Mouse (Mus musculus): ENCODE results near the gene Slc35a3. TPM values are rescaled to one million over a fixed set of nuclear protein-coding genes. Genes with fewer than 3 reads are reported as not detected.
A peak's percentile ranks its signal among the peaks of the same experiment; 100 is the strongest.
"Not testable (repeated sequence)": the region's sequence is repeated elsewhere in the genome, so short reads cannot be mapped to it uniquely, and the experiment has no call there.

Gene Slc35a3
- 21.5 and 22.3 TPM in 2 replicates for polyA plus RNA-seq (2015; fragmentation: Nextera tagmentation; extraction: Ambion mirVana)

DNA sequence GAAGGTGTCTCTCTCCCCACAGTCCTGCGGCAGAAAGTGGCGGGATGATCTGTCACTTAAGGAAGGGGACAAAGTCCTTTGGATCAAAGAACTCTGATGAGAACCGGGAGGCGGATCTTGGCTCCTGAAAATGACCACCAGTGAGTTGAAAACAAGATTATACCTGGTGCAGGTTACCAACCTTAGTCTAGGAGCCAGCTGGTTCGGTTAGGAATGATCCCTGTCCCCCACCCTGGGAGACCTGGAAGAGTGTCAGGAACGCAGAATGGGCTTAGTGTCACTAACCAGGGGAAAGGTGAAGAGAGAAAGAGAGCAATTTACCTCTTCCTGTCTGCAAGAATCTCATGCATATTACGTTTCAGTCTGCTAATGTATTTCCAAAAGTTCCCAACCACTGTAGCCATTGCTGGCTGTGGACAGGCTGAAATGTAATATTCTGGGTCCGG is at the start of gene Slc35a3:
TSS of gene Slc35a3 (minus strand) at position 396 of the 446 bp plus-strand sequence.
- H3K9me3 ChIP-seq = no peaks in the 10 kb centered on the region
- WGBS = 2% methylated on average over 8 of the region's 8 CpGs
- peak within 1 kb of the TSS; percentile 91 for H3K27ac ChIP-seq
- ATAC-seq (ENCODE audit: insufficient read depth, low FRiP score, low read depth) = 0 out of 2 replicates have a peak, but pooled peaks have one; percentile 5
- peaks cover 8% of the 10 kb centered on the region; the same call in 1 of the 2 replicates for H3K4me1 ChIP-seq
- peak within 1 kb of the TSS; percentile 83 for H3K9ac ChIP-seq
- peak within 1 kb of the TSS; percentile 78 for H3K4me3 ChIP-seq (replicated peaks)
- no peaks in the 10 kb centered on the region for H3K36me3 ChIP-seq
- H3K27me3 ChIP-seq (replicated peaks) = no peaks in the 10 kb centered on the region
- H3K4me2 ChIP-seq = peak within 1 kb of the TSS; percentile 67

DNA sequence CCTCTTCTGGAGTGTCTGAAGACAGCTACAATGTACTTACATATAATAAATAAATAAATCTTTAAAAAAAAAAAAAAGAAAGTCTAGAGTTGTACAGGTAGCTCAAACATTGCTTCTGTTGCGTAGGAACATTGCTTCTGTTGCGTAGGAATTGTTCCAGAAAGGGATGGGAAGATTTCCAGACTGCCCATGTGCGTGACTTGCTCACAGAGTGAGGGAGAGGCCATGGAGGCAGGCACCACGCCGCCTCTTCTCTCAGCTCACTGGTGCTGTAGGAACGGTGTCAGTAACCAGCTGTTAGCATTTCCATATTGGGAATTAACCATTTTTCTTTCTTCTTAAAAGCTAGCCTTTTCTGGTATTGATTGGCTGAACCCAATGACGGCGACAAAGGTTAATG is 40.2 kb upstream of the Slc35a3 start:
- WGBS = 86% methylated on average over 8 of the region's 8 CpGs
- no peak overlapping the region for H3K4me3 ChIP-seq (replicated peaks)
- H3K27me3 ChIP-seq (replicated peaks) = no peaks in the 10 kb centered on the region
- 0 out of 2 replicates have a peak, but pooled peaks cover 19% of the 10 kb centered on the region for H3K36me3 ChIP-seq
- H3K9ac ChIP-seq = no peak overlapping the region
- no peak overlapping the region for H3K4me2 ChIP-seq
- no peak for ATAC-seq (ENCODE audit: insufficient read depth, low FRiP score, low read depth)
- H3K27ac ChIP-seq = no peak overlapping the region
- no peaks in the 10 kb centered on the region for H3K9me3 ChIP-seq
- no peaks in the 10 kb centered on the region for H3K4me1 ChIP-seq

DNA sequence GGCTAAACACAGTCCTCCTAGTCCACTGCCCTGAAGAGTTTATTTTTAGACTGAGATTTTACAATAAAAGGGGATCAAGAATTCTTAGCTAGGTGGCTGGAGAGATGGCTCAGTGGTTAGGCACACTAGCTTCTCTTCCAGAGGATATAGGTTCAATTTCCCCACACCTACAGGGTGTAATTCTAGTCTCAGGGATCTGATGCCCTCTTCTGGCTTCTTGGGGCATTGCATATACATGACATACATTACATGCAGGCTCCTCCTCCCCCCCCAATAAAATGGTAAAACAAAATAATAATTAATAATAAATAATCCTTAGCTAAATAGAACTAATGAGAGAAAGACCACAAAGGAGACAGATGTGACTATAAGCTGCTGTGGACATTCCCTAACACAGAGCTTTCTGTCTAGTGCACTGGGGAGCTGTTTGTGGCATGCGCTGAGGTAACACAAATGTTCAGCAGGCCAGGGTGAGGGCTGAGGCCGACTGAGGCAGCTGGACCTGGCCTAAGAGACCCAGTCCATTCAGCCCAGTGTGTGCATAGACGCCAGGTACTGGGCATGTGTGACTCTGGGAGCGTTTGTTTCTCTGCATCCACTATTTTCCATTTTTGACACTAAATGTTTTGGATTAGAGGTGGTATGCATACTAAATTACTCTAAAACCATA is 38.7 kb upstream of the Slc35a3 start:
- no peak overlapping the region for H3K9ac ChIP-seq
- H3K27ac ChIP-seq = no peak overlapping the region
- ATAC-seq (ENCODE audit: insufficient read depth, low FRiP score, low read depth) = no peak
- 82% methylated on average over 4 of the region's 4 CpGs for WGBS
- H3K4me2 ChIP-seq = no peak overlapping the region
- H3K4me1 ChIP-seq = no peaks in the 10 kb centered on the region
- 0 out of 2 replicates have a peak, but pooled peaks cover 11% of the 10 kb centered on the region for H3K36me3 ChIP-seq
- H3K27me3 ChIP-seq (replicated peaks) = no peaks in the 10 kb centered on the region
- no peaks in the 10 kb centered on the region for H3K9me3 ChIP-seq
- H3K4me3 ChIP-seq (replicated peaks) = no peak overlapping the region

DNA sequence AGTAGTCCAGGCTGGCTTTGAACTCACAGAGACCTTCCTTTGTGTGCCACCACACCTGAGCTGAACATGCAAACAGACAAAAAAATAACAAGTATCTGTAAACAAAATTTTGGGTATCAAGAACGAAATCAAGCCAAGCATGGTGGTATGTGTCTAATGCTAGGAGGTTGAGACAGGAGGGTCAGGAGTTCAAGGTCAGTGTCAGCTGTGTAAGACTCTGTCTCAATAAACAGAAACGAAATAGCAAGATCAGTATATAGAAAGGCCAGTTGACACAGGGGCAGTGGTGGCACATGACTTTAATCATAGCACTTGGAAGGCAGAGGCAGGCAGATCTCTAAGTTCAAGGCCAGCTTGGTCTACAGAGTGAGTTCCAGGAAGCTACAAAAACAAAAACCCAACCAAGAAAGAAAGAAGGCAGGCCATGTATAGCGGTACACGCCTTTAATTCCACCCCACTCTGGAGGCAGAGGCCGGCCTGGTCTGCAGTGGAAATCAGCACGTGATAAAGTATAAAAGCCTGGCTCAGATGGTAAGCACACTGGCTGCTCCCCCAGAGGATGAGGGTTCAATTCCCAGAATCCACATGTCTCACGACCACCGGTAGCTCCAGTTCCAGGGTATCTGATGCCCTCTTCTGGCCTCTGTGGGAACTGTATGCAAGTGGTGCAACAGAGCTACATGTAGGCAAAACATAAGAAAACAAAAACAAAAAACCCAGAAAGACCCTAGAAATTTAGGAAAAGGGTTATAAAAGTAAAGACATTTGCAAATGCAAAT is 36.0 kb upstream of the Slc35a3 start:
- Histone ChIP-seq H3K4me2 (no peak overlapping the region), H3K9ac (no peak overlapping the region), H3K36me3 (0 out of 2 replicates have a peak, but pooled peaks cover 11% of the 10 kb centered on the region), H3K4me3 (replicated peaks) (no peak overlapping the region), H3K9me3 (no peaks in the 10 kb centered on the region), H3K27ac (no peak overlapping the region), H3K4me1 (no peaks in the 10 kb centered on the region), H3K27me3 (replicated peaks) (no peaks in the 10 kb centered on the region)
- 57% methylated on average over 8 of the region's 8 CpGs for WGBS
- ATAC-seq (ENCODE audit: insufficient read depth, low FRiP score, low read depth) = no peak

DNA sequence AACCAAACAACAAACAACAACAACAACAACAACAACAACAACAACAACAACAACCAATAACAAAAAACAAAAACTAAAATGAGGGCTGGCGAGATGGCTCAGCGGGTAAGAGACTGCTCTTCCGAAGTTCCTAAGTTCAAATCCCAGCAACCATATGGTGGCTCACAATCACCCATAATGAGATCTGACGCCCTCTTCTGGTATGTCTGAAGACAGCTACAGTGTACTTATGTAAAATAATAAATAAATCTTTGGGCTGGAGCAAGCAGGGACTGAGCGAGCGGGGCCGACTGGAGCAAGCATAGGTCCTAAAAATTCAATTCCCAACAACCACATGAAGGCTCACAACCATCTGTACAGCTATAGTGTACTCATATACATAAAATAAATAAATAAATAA is 35.0 kb upstream of the Slc35a3 start:
- ATAC-seq (ENCODE audit: insufficient read depth, low FRiP score, low read depth) = not testable (repeated sequence)

DNA sequence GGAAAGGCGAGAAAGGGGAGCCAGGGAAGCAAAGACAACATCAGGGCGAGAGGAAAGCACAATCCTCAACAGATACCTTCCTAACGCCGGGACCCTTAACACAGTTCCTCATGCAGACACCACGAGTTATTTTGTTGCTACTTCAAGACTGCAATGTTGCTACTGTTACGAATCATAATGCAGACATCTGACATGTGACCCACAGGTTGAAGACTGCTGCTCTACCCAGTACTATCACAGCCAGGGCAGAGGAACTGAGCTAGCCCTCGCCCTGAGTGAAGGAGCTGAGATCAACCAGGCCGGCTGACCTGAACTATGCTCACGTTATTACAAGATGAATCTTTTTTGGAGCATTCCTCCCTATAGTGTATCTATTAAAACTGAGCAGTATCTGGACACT is 28.3 kb upstream of the Slc35a3 start:
- Histone ChIP-seq H3K4me2 (no peak overlapping the region), H3K9ac (no peak overlapping the region), H3K27me3 (replicated peaks) (no peaks in the 10 kb centered on the region), H3K27ac (no peak overlapping the region), H3K4me1 (no peaks in the 10 kb centered on the region), H3K9me3 (no peaks in the 10 kb centered on the region), H3K36me3 (no peaks in the 10 kb centered on the region), H3K4me3 (replicated peaks) (no peak overlapping the region)
- WGBS = 73% methylated on average over 9 of the region's 9 CpGs
- ATAC-seq (ENCODE audit: insufficient read depth, low FRiP score, low read depth) = no peak; the same call in 1 of the 2 replicates

More for the DNA sequence above, 35.0 kb upstream of the Slc35a3 start:
- WGBS = 92% methylated on average over 7 of the region's 7 CpGs
- H3K27ac ChIP-seq; H3K4me1 ChIP-seq; H3K9ac ChIP-seq; H3K4me3 ChIP-seq (replicated peaks); H3K27me3 ChIP-seq (replicated peaks); H3K4me2 ChIP-seq; H3K9me3 ChIP-seq; H3K36me3 ChIP-seq: not testable (repeated sequence)

DNA sequence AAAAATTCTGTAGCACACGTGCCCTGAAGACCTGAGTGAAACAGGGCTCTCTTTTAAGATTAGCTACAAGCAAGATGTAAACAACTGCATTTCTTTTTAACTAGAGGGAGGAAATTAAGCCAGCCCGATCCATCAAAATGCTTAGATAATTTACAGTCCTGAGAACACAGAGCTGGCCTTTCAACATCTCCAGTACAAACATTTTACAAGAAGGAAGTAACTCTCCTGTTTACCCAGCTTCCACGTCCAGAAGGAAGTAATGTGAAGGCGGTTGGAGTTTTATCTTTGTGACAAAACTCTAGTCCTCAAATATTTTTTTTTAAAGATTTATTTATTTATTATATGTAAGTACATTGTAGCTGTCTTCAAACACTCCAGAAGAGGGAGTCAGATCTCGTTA is 27.5 kb upstream of the Slc35a3 start:
- Histone ChIP-seq H3K27ac (no peak overlapping the region), H3K4me3 (replicated peaks) (no peak overlapping the region), H3K4me2 (no peak overlapping the region), H3K9me3 (no peaks in the 10 kb centered on the region), H3K9ac (no peak overlapping the region), H3K4me1 (no peaks in the 10 kb centered on the region), H3K27me3 (replicated peaks) (no peaks in the 10 kb centered on the region), H3K36me3 (no peaks in the 10 kb centered on the region)
- 40% methylated on average over 5 of the region's 5 CpGs for WGBS
- ATAC-seq (ENCODE audit: insufficient read depth, low FRiP score, low read depth) = no peak

DNA sequence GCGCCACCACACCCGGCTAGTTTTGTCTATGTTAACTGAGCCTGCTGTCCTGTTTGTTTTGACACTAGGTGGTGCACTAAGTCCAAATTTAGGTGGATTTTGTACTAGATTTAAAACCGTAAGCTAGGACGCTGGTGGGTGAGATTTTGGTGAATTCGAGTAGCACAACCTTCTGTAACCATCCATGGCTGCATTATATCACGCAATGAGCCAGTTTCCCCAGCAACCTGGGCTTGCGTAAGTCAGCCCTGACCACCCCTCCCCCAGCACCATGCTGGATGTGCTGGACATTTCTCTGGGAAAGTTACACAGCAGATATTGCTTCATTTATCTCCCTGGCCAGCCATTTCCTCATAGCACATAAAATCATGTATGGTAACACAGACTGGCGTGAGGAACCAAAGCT is 24.7 kb upstream of the Slc35a3 start:
- H3K4me2 ChIP-seq = no peak overlapping the region
- H3K9ac ChIP-seq = no peak overlapping the region
- 70% methylated on average over 8 of the region's 8 CpGs for WGBS

DNA sequence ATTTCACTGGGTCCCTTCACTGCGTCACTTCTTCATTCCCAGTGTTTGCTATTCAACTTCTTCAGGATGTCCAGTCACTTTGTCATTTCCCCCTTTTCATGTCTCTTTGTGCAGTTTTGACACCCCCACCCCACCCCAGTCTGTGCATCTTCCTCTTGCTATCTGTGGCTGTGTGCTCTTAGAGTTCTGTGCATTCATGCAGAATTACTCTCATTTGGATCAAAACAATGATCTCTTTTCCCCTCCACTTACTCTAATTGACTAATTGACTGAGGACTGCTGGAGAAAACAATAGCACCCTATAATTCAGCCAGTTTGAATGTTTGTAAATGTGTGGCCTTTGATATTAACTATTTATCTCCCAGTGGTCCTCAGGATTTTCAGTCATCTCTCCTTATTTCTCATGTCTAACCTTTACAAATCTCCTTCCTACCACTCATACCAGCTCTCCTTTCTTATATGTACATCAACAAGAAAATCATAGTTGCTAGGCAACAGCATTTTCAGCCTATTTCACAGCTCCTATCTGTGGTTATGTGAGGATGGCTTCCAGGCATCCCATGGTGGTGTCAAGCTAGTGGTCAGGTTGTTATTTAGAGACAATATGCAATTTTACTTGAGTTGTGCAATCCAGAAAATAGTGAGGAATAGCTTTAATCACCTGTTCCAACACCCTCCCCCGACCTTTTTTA is 17.0 kb upstream of the Slc35a3 start:
- Histone ChIP-seq H3K9me3 (no peaks in the 10 kb centered on the region), H3K27me3 (replicated peaks) (no peaks in the 10 kb centered on the region), H3K4me2 (no peak overlapping the region), H3K9ac (no peak overlapping the region), H3K36me3 (no peaks in the 10 kb centered on the region), H3K4me3 (replicated peaks) (no peak overlapping the region), H3K27ac (no peak overlapping the region), H3K4me1 (no peaks in the 10 kb centered on the region)
- ATAC-seq (ENCODE audit: insufficient read depth, low FRiP score, low read depth) = no peak
- 82% methylated on average over 2 of the region's 2 CpGs for WGBS

More for the DNA sequence above, 24.7 kb upstream of the Slc35a3 start:
- Histone ChIP-seq H3K27me3 (replicated peaks) (no peaks in the 10 kb centered on the region), H3K9me3 (no peaks in the 10 kb centered on the region), H3K36me3 (no peaks in the 10 kb centered on the region), H3K4me1 (no peaks in the 10 kb centered on the region), H3K4me3 (replicated peaks) (no peak overlapping the region), H3K27ac (no peak overlapping the region)
- no peak for ATAC-seq (ENCODE audit: insufficient read depth, low FRiP score, low read depth)

DNA sequence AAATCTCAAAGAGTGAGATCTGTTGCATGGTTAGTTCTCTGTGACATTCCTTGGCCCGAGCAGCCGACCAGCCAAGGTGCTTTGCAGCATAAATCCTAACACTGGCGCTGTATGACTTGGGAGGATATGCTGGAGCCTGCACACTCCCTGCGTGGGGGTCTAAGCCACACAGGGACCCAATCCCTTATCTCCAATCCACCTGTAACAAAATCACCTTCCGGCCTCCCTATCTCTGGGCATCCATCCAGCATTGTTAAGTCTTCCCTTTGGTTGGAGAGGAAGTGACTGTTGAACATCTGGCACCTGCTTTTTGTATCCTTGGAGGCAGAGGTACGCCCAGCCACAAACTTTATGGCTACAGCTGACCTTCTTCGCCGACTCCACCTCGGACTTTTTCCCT is 14.2 kb upstream of the Slc35a3 start:
- Histone ChIP-seq H3K9me3 (no peaks in the 10 kb centered on the region), H3K4me3 (replicated peaks) (no peak overlapping the region), H3K36me3 (no peaks in the 10 kb centered on the region), H3K4me1 (no peaks in the 10 kb centered on the region), H3K9ac (no peak overlapping the region), H3K27ac (no peak overlapping the region), H3K4me2 (no peak overlapping the region), H3K27me3 (replicated peaks) (no peaks in the 10 kb centered on the region)
- 52% methylated on average over 9 of the region's 9 CpGs for WGBS
- no peak for ATAC-seq (ENCODE audit: insufficient read depth, low FRiP score, low read depth)

DNA sequence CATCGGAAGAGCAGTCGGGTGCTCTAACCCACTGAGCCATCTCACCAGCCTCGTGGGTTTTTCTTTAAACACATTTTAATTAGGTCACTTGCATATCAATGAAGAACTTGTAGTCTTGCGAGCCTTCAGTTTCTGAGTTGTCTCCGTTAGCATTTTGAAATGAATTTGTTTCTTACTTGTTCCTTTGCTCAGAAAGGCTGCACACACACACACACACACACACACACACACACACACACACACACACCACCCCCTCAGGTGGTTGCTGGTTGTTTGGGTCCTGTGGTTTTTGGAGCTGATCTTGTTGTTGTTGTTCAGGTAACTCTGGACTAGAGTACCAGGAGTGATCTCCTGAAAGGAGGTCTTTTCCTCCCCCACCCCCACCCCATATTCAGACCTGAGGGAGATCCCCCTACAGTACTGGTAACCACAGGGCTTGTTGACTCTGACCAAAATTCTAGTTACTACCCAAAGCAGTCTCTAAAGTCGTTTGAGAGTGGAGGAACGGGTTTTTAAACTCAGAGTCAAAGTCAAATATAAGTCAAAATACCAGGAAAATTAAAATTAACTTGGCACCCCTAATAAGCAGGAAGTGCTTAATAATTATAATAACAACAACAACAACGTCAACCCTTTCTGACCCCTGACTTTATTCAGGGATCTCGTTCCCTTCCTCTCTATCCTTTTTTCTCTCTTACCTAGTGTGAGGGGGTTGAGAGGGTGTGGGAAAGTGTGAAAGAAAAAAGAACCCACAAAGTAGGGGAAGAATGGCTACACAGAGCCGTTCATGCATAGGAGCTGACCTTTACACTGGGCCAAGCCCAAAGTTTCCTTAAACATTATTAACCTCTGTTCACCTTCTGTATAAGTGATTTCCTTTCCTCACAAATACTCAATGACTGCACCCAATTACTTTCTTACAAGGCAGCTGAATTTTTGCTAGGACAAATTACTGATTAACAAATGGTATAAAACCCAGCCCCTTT is 11.2 kb upstream of the Slc35a3 start:
- 0 out of 2 replicates have a peak overlapping the region, but pooled peaks have one; percentile 2 for H3K27ac ChIP-seq
- H3K27me3 ChIP-seq (replicated peaks) = no peaks in the 10 kb centered on the region

More for the DNA sequence above, 11.2 kb upstream of the Slc35a3 start:
- no peak for ATAC-seq (ENCODE audit: insufficient read depth, low FRiP score, low read depth)
- H3K4me2 ChIP-seq = no peak overlapping the region
- H3K36me3 ChIP-seq = no peaks in the 10 kb centered on the region
- no peaks in the 10 kb centered on the region for H3K9me3 ChIP-seq
- H3K9ac ChIP-seq = no peak overlapping the region
- no peaks in the 10 kb centered on the region for H3K4me1 ChIP-seq
- no peak overlapping the region for H3K4me3 ChIP-seq (replicated peaks)
- WGBS = 60% methylated on average over 10 of the region's 10 CpGs
